Mouse (Mus musculus) midbrain, postnatal 0 days (tissue): ENCODE data around the gene Carns1. TPM values are rescaled to one million over a fixed set of nuclear protein-coding genes. Genes with fewer than 3 reads are reported as not detected.

Experiments
- ATAC-seq: fragments of 200-750 bp; cut with Nextera tagmentation; 2 replicates; pipeline ENCODE4 v1.8.0; 2017; ENCODE audit warnings: moderate number of reproducible peaks, mild to moderate bottlenecking, moderate TSS enrichment, moderate library complexity; ENCODE audit not compliant: low FRiP score
- DNase-seq: peaks from one replicate; pipeline ENCODE4 v3.0.0-alpha.2; 2015; ENCODE audit warnings: low spot score
- H3K27ac ChIP-seq: fragments of 300-500 bp; sonication (generic); 2 replicates; pipeline ENCODE4 v1.5.1; 2014; ENCODE audit warnings: low read depth, mild to moderate bottlenecking, low read length, mixed read lengths
- H3K27me3 ChIP-seq: fragments of 300-500 bp; sonication (generic); 2 replicates; pipeline ENCODE4 v1.6.1; 2014; ENCODE audit warnings: low read length, control low read depth, mixed read lengths; ENCODE audit not compliant: insufficient read depth
- H3K36me3 ChIP-seq: fragments of 300-500 bp; sonication (generic); 2 replicates; pipeline ENCODE4 v1.6.1; 2014; ENCODE audit warnings: low read length, control low read depth, mixed read lengths; ENCODE audit not compliant: insufficient read depth
- H3K4me1 ChIP-seq: fragments of 300-500 bp; sonication (generic); 2 replicates; pipeline ENCODE4 v1.6.1; 2014; ENCODE audit warnings: mild to moderate bottlenecking, control low read depth, antibody characterized with exemption, low read length, mixed read lengths; ENCODE audit not compliant: insufficient read depth
- H3K4me2 ChIP-seq: fragments of 300-500 bp; sonication (generic); 2 replicates; pipeline ENCODE4 v1.6.1; 2014; ENCODE audit warnings: low read depth, mild to moderate bottlenecking, low read length, mixed read lengths; ENCODE audit not compliant: poor library complexity, severe bottlenecking
- H3K4me3 ChIP-seq: fragments of 300-500 bp; sonication (generic); 2 replicates; pipeline ENCODE4 v1.5.1; 2014; ENCODE audit warnings: low read depth, mild to moderate bottlenecking, low read length, moderate library complexity
- H3K9ac ChIP-seq: fragments of 300-500 bp; sonication (generic); replicated peaks from 2 replicates; pipeline ENCODE4 v1.6.1; 2014; ENCODE audit warnings: mild to moderate bottlenecking, low read length, moderate library complexity, mixed read lengths; ENCODE audit not compliant: poor library complexity, severe bottlenecking
- H3K9me3 ChIP-seq: fragments of 300-500 bp; sonication (generic); 2 replicates; pipeline ENCODE4 v1.6.1; 2016; ENCODE audit warnings: low read length, control low read depth
- CTCF ChIP-seq: IDR thresholded peaks from 2 replicates; pipeline ENCODE4 v1.5.1; 2016; ENCODE audit warnings: antibody characterized with exemption, mild to moderate bottlenecking
- WGBS: fragments of 180-500 bp; shearing (Covaris S2); extraction: QIAGEN DNeasy Blood & Tissue Kit; methylation state at CpG from one replicate; pipeline ENCODE4 v1.1.7; 2014; 5-methylcytosine and 5-hydroxymethylcytosine counted together
- polyA plus RNA-seq: library from polyadenylated mRNA; unstranded; fragments of >200 nt; fragmentation: Nextera tagmentation; extraction: Ambion mirVana; gene quantifications from 2 replicates; pipeline ENCODE4 v1.2.1, GENCODE M21; 2015
- total RNA-seq: library from RNA; depleted of rRNA; stranded (reverse); fragments of >200 nt; gene quantifications from 2 replicates; pipeline ENCODE4 v1.2.3, GENCODE M21; 2014

The Carns1 gene
- total and polyA plus RNA-seq, 2 experiments from 2014 or later, result 6.6 to 6.9 TPM

DNA sequence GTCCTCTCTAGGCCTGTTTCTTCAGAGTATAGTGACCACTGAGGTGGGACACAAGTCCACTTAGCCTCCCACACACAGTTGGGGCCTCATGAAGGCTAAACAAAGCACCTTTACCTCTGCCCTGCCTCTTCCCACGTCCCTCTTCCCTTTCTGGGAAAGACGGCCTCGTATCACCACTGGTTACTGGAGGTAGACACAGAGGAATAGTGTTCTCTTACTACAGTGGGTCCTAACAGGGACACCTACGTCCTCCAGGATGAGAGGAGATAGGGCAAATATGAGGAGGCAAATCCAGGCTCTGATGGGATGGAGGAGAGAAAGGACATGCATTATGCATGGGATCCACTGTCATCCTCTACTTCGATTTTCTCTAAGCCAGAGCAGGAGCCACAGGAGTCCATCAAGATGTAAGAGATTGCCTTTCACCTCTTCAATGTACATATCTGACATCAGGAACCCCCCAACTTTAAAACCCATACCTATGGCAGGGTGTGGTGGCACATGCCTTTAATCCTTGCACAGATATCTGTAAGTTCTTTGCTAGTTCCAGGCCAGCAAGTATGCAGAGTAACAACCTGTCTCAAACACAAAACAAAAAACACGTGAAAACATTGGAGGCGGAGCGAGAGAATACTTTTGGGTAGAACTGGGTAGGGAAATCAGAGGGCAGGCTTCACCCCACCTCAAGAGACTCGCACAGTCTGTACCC, 27.3 kb downstream of the Carns1 start:
- peak overlapping the region; percentile 43; the same call in 1 of the 2 replicates for H3K27ac ChIP-seq
- peak overlapping the region; percentile 88 for H3K4me3 ChIP-seq
- H3K36me3 ChIP-seq, result peaks cover 16% of the 10 kb centered on the region
- no peak for TF ChIP-seq CTCF
- peak overlapping the region; percentile 91 for H3K4me2 ChIP-seq
- H3K9me3 ChIP-seq, result no peaks in the 10 kb centered on the region
- DNase-seq (no peak), ATAC-seq (no peak)
- H3K27me3 ChIP-seq, result no peaks in the 10 kb centered on the region
- H3K9ac ChIP-seq, result peak overlapping the region; percentile 94; the same call in 1 of the 2 replicates
- H3K4me1 ChIP-seq, result peaks cover 7% of the 10 kb centered on the region; the same call in 1 of the 2 replicates
- 28% methylated on average over 9 of the region's 9 CpGs for WGBS

DNA sequence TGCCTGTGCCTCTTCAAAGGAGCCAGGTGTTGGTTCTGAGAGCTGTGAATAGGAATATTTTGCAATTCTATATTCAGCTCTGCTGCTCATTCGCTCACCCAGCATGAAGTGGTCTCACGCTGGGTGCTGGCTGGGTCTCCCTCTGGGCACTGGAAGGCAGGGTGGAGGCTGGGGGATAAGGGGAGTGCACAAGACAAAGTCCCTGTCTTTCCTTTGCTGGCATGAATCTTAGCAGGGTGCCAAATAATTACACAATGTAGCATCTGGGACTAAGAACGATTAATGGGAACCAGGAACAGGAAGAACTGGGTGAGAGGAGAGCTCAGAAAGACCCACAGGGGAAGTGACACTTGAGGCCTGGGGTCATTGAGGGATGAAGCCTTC, 28.3 kb downstream of the Carns1 start:
- no peak overlapping the region for H3K27ac ChIP-seq
- TF ChIP-seq CTCF, result no peak
- H3K36me3 ChIP-seq, result peaks cover 15% of the 10 kb centered on the region
- H3K9me3 ChIP-seq, result no peaks in the 10 kb centered on the region
- no peak overlapping the region for H3K4me3 ChIP-seq
- DNase-seq (no peak), ATAC-seq (no peak)
- H3K4me2 ChIP-seq, result no peak overlapping the region
- WGBS, result 33% methylated on average over 3 of the region's 3 CpGs
- no peaks in the 10 kb centered on the region for H3K27me3 ChIP-seq
- no peak overlapping the region for H3K9ac ChIP-seq
- H3K4me1 ChIP-seq, result peaks cover 7% of the 10 kb centered on the region; the same call in 1 of the 2 replicates

- no peak for TF ChIP-seq CTCF
- H3K9me3 ChIP-seq, result no peaks in the 10 kb centered on the region
- peaks cover 12% of the 10 kb centered on the region for H3K36me3 ChIP-seq
- H3K27ac ChIP-seq, result no peak overlapping the region
- H3K4me3 ChIP-seq, result no peak overlapping the region
- H3K27me3 ChIP-seq, result no peaks in the 10 kb centered on the region
- peaks cover 7% of the 10 kb centered on the region; the same call in 1 of the 2 replicates for H3K4me1 ChIP-seq
- no peak overlapping the region for H3K9ac ChIP-seq
- DNase-seq, result no peak
- H3K4me2 ChIP-seq, result no peak overlapping the region
- 63% methylated on average over 12 of the region's 12 CpGs for WGBS
- ATAC-seq, result no peak
Measured at GRCm38 (mm10) chr19:4146366-4147021, 28.8 kb downstream of the Carns1 start.

DNA sequence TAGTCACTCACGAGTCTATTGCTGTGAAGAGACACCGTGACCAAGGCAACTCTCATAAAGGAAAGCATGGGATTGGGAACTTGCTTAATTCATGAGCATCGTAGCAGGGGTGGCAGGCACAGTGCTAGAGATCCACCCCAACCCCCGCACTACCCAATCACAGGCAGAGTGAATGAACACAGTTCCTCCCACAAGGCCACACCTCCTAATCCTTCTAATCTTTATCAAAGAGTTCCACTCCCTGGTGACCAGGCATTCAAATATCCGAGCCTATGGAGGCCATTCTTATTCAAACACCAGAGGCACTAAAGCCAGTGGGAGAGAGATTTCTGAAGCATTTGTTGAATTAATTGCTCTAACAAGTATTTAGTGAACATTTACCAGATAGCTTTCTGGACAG, 29.3 kb downstream of the Carns1 start:
- Histone ChIP-seq H3K4me1 (peaks cover 7% of the 10 kb centered on the region; the same call in 1 of the 2 replicates), H3K27ac (no peak overlapping the region), H3K9me3 (no peaks in the 10 kb centered on the region), H3K36me3 (peaks cover 7% of the 10 kb centered on the region), H3K4me2 (no peak overlapping the region), H3K4me3 (no peak overlapping the region), H3K9ac (no peak overlapping the region), H3K27me3 (no peaks in the 10 kb centered on the region)
- DNase-seq (no peak), ATAC-seq (no peak)
- no peak for TF ChIP-seq CTCF
- WGBS, result 84% methylated on average over 5 of the region's 5 CpGs

- ATAC-seq, result no peak
- TF ChIP-seq CTCF, result no peak
- H3K9me3 ChIP-seq, result no peaks in the 10 kb centered on the region
Measured at GRCm38 (mm10) chr19:4144550-4145498, 30.5 kb downstream of the Carns1 start.

More at GRCm38 (mm10) chr19:4144550-4145498, 30.5 kb downstream of the Carns1 start:
- peaks cover under 1% of the 10 kb centered on the region; the same call in 1 of the 2 replicates for H3K36me3 ChIP-seq
- H3K4me1 ChIP-seq, result peaks cover 7% of the 10 kb centered on the region; the same call in 1 of the 2 replicates
- no peak for DNase-seq
- H3K4me3 ChIP-seq, result no peak overlapping the region
- no peak overlapping the region for H3K4me2 ChIP-seq
- no peaks in the 10 kb centered on the region for H3K27me3 ChIP-seq
- H3K9ac ChIP-seq, result no peak overlapping the region
- H3K27ac ChIP-seq, result no peak overlapping the region
- WGBS, result 84% methylated on average over 16 of the region's 16 CpGs
